Mouse (Mus musculus): Measurements from ENCODE around the gene Pax5. TPM values are rescaled to one million over a fixed set of nuclear protein-coding genes. Genes with fewer than 3 reads are reported as not detected.

The Pax5 gene
- total and polyA plus RNA-seq, 3 experiments: not detected

DNA sequence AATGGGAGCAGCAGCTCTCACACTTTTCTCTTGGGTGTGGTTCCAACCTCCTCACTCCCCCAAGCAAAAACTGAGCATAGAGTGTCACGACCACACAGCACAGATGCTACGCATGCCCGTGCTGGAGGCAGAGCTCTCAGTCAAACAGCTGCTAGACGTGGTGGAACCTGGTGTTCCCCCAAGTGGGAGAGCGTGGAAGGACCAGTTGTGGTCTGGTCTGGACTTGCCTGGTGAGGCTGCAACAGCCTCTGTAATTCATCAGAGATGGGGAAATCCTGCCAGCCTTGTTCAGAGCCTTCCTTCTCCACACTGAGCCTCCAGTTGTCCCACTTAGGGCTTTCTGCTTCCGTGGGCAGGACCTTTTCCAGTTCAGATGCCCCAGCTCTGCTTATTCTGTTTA lies 80.2 kb downstream of the Pax5 start:
- no peaks in the 10 kb centered on the region for H3K4me1 ChIP-seq (ENCODE audit: control insufficient read depth in 1 of 2, insufficient read depth in 2 of 2, low read length in 2 of 2)
- no peak overlapping the region for H3K27ac ChIP-seq (ENCODE audit: control insufficient read depth, low read depth, low read length)
- no peak for DNase-seq (ENCODE audit: low read depth, low spot score)
- no peaks in the 10 kb centered on the region for H3K9me3 ChIP-seq (replicated peaks; ENCODE audit: insufficient read depth, low read length)
- peaks cover 0 to 6% of the 10 kb centered on the region in 2 experiments; a peak in 3 of 4 replicates for H3K27me3 ChIP-seq (ENCODE audit: control insufficient read depth in 1 of 2, insufficient read depth in 2 of 2, low read length in 2 of 2)
- no peaks in the 10 kb centered on the region for H3K36me3 ChIP-seq (ENCODE audit: control insufficient read depth in 1 of 2, insufficient read depth in 2 of 2, low read length in 2 of 2)
- TF ChIP-seq GATA1 (IDR thresholded peaks at IDR 0.05; ENCODE audit: low read depth, low read length): no peak
- H3K9ac ChIP-seq (ENCODE audit: control insufficient read depth, low read depth, low read length, poor library complexity, severe bottlenecking): no peak overlapping the region
- no peak overlapping the region for H3K4me3 ChIP-seq (ENCODE audit: control insufficient read depth in 1 of 2, insufficient read depth in 1 of 2, low read depth in 2 of 2, low read length in 2 of 2)
- H3K79me2 ChIP-seq (ENCODE audit: control insufficient read depth, insufficient read depth, low read length, poor library complexity): no peaks in the 10 kb centered on the region

- Histone ChIP-seq H3K9me3 (replicated peaks; ENCODE audit: insufficient read depth, low read length) (no peaks in the 10 kb centered on the region), H3K4me3 (ENCODE audit: control insufficient read depth in 1 of 2, insufficient read depth in 1 of 2, low read depth in 2 of 2, low read length in 2 of 2) (no peak overlapping the region), H3K79me2 (ENCODE audit: control insufficient read depth, insufficient read depth, low read length, poor library complexity) (no peaks in the 10 kb centered on the region), H3K36me3 (ENCODE audit: control insufficient read depth in 1 of 2, insufficient read depth in 2 of 2, low read length in 2 of 2) (no peaks in the 10 kb centered on the region), H3K4me1 (ENCODE audit: control insufficient read depth in 1 of 2, insufficient read depth in 2 of 2, low read length in 2 of 2) (no peaks in the 10 kb centered on the region), H3K27ac (ENCODE audit: control insufficient read depth, low read depth, low read length) (no peak overlapping the region), H3K27me3 (ENCODE audit: control insufficient read depth in 1 of 2, insufficient read depth in 2 of 2, low read length in 2 of 2) (peaks cover 0 to 2% of the 10 kb centered on the region in 2 experiments; a peak in 3 of 4 replicates), H3K9ac (ENCODE audit: control insufficient read depth, low read depth, low read length, poor library complexity, severe bottlenecking) (no peak overlapping the region)
- TF ChIP-seq MYB (IDR thresholded peaks at IDR 0.05; ENCODE audit: low read depth, low read length) (no peak), CHD1 (IDR thresholded peaks at IDR 0.05; ENCODE audit: low read depth, low read length) (no peak), EP300 (IDR thresholded peaks at IDR 0.05; ENCODE audit: low read depth in 1 of 2, low read length in 2 of 2) (no peak), MAZ (IDR thresholded peaks at IDR 0.05; ENCODE audit: low read depth, low read length) (no peak), SMC3 (IDR thresholded peaks at IDR 0.05; ENCODE audit: low read depth, low read length) (no peak), SIN3A (IDR thresholded peaks at IDR 0.05; ENCODE audit: low read length) (no peak), POLR2AphosphoS5 (IDR thresholded peaks at IDR 0.05; ENCODE audit: borderline replicate concordance, low read depth, low read length) (no peak), MYC (IDR thresholded peaks at IDR 0.05; ENCODE audit: low read depth, low read length) (no peak)
- DNase-seq (ENCODE audit: low read depth, low spot score): no peak
These were observed 82.4 kb downstream of the Pax5 start for GRCm38 (mm10) chr4:44627890-44628289.

DNA sequence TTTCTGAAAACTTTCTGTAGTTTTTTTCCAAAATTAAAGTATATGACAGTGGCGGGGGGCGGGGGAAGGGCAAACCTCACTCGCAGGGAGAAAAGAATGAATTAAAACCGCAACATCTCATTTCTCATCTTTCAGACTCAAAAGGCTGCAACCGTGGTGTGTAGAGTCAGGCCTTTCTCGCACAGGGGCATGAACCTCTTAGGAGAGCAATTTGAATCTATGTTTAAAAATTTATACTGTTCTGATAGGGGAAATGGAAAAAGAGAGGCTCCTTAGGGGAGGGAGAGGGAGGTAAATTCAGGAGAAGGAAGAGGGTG lies 85.2 kb downstream of the Pax5 start:
- peaks cover 0 to 2% of the 10 kb centered on the region in 2 experiments; a peak in 3 of 4 replicates for H3K27me3 ChIP-seq (ENCODE audit: control insufficient read depth in 1 of 2, insufficient read depth in 2 of 2, low read length in 2 of 2)
- DNase-seq (ENCODE audit: low read depth, low spot score): no peak
- H3K9me3 ChIP-seq (replicated peaks; ENCODE audit: insufficient read depth, low read length): no peaks in the 10 kb centered on the region
- H3K4me1 ChIP-seq (ENCODE audit: control insufficient read depth in 1 of 2, insufficient read depth in 2 of 2, low read length in 2 of 2): no peaks in the 10 kb centered on the region
- no peak overlapping the region for H3K9ac ChIP-seq (ENCODE audit: control insufficient read depth, low read depth, low read length, poor library complexity, severe bottlenecking)
- no peak overlapping the region for H3K27ac ChIP-seq (ENCODE audit: control insufficient read depth, low read depth, low read length)
- H3K4me3 ChIP-seq (ENCODE audit: control insufficient read depth in 1 of 2, insufficient read depth in 1 of 2, low read depth in 2 of 2, low read length in 2 of 2): no peak overlapping the region
- no peaks in the 10 kb centered on the region for H3K79me2 ChIP-seq (ENCODE audit: control insufficient read depth, insufficient read depth, low read length, poor library complexity)
- no peaks in the 10 kb centered on the region for H3K36me3 ChIP-seq (ENCODE audit: control insufficient read depth in 1 of 2, insufficient read depth in 2 of 2, low read length in 2 of 2)
- TF ChIP-seq ETS1 (IDR thresholded peaks at IDR 0.05; ENCODE audit: low read depth, low read length): no peak
- no peak for TF ChIP-seq CHD1 (IDR thresholded peaks at IDR 0.05; ENCODE audit: low read depth, low read length)
- no peak for TF ChIP-seq RCOR1 (IDR thresholded peaks at IDR 0.05; ENCODE audit: low read depth, low read length)
- no peak for TF ChIP-seq HCFC1 (IDR thresholded peaks at IDR 0.05; ENCODE audit: low read depth, low read length)
- no peak for TF ChIP-seq POLR2AphosphoS5 (IDR thresholded peaks at IDR 0.05; ENCODE audit: borderline replicate concordance, low read depth, low read length)
- no peak for TF ChIP-seq ZNF384 (IDR thresholded peaks at IDR 0.05; ENCODE audit: low read depth, low read length)
- TF ChIP-seq TCF12 (IDR thresholded peaks at IDR 0.05; ENCODE audit: low read depth, low read length): no peak
- TF ChIP-seq BHLHE40 (IDR thresholded peaks at IDR 0.05; ENCODE audit: borderline replicate concordance, low read depth, low read length): no peak

Data from MEL (cell line).